Mouse (Mus musculus) gastrocnemius, adult 2 months (tissue): ENCODE measurements around the gene Btbd17. TPM values are rescaled to one million over a fixed set of nuclear protein-coding genes. Genes with fewer than 3 reads are reported as not detected.

Experiments used
- DNase-seq: peaks from one replicate; pipeline ENCODE4 v3.0.0; 2022
- H3K27ac ChIP-seq: fragments of 200-600 bp; 2 replicates; pipeline ENCODE4 v1.8.1; 2022; ENCODE audit warnings: mild to moderate bottlenecking
- H3K4me3 ChIP-seq: fragments of 200-600 bp; 2 replicates; pipeline ENCODE4 v1.8.1; 2022; ENCODE audit warnings: mild to moderate bottlenecking, moderate library complexity
- CTCF ChIP-seq: fragments of 200-600 bp; IDR thresholded peaks from 2 replicates; pipeline ENCODE4 v1.8.1; 2022; ENCODE audit warnings: antibody characterized with exemption, mild to moderate bottlenecking, moderate library complexity
- intact Hi-C: fragments of 180-260 bp; cut with DNase I; formaldehyde crosslinking; loops from one replicate; pipeline ENCODE4 v1.15.1; 2025
- total RNA-seq, 2 experiments: library from RNA; stranded (reverse); gene quantifications; 2 replicates each; pipeline ENCODE4 v1.2.3; 2021

Gene Btbd17
- total RNA-seq, 2 experiments from 2014 or later = not detected

DNA sequence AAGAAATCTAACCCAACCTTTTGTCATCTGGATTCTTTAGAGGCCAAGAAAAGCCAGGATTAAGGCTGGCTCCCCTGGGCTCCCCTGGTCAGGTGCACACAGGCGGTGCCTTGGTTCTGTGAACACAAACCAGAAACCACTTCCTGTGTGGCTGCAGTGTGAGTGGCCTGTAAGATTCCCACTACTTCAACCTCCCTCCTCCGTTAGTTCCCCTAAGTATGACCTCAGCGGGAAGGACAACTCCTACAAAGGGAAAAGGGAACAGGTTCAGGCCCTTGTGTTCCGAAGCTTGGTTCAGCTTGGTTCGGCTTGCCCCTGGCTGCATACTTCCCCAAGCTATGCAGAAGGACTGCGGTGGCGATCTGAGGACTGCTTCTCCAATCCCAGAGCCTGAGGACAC lies 22.4 kb upstream of the Btbd17 start:
- DNase-seq = no peak
- no peak for TF ChIP-seq CTCF
- Histone ChIP-seq H3K27ac (no peak overlapping the region; the same call in 1 of the 2 replicates), H3K4me3 (no peak overlapping the region)
- intact Hi-C loops = no loop called here

DNA sequence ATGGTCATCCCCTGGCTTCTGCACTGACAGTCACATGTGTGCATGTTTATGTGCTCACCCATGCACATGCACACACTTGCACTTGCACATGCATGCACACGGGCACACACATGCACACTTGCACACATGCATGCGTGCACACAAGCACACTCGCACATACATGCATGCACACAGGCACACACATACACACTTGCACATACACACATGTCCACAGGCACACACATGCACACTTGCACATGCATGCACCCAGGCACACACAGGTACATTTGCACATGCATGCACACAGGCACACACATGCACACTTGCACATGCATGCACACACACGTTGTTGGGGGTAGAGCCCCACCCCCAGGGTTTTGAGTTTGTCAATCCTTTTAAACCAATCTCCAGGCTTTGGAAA lies 21.2 kb upstream of the Btbd17 start:
- Histone ChIP-seq H3K4me3 (no peak overlapping the region), H3K27ac (no peak overlapping the region)
- DNase-seq = no peak
- no peak for TF ChIP-seq CTCF
- intact Hi-C loops = no loop called here

DNA sequence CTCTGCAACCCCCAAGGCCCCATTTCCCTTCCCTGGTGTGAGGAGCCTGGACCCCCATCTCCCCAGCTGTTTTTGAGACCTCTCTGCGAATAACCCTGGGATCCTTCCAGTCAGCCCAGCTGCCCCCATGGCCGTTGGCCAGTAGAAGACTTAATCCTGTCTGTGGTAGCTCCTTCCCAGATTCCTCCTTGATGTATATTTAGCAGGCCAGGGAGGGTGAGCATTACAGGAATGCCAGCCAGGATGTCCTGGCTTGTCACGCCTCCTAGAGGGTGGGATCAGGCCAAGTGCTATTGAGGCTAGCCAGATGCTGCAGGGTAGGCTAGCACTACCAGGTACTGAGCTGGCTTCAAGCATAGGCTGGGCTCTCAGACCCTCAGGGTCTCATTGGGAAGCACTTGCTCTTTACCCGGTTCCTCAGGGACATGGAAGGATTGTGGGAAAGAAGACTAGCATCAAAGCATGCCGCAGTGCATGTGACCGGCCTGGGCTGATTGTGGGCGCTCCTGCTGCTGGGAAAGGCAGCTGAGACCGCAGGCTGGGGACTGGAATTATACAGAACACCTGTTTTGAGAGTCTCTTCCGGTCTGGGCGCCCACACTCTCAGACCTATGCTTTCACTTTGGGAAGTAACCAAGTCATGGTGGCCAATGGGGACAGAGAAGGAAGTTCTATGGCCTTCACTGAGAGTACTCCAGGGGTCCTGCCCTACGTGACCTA lies 19.3 kb upstream of the Btbd17 start:
- Histone ChIP-seq H3K4me3 (no peak overlapping the region), H3K27ac (peak overlapping the region; percentile 52)
- no peak for TF ChIP-seq CTCF
- DNase-seq = peak; percentile 63
- intact Hi-C loops = no loop called here

DNA sequence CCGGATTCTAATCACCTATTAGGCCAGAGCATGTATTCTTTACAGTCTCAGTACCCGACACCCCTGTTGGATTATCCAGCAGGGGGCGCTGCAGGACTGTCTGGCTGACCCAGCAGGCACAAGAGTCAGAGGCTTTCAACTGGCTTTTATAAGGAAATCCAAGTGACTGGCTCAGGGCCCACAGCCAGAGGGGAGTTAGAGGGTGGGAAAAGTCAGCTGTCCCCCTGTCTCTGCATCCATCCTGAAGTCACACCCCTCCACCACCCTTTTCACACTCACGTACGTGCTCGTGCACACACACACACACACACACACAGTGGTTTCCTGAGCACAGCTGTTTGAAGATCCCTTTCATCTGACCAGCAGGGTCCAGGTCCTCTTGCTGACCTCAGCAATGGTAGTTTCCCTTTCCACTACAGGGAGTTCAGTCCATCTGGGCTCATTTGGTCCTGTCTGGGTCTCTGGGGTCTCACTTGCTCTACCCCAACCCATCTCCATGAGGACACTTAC lies 17.0 kb upstream of the Btbd17 start:
- DNase-seq = peak; percentile 93
- Histone ChIP-seq H3K27ac (peak overlapping the region; percentile 31; the same call in 1 of the 2 replicates), H3K4me3 (no peak overlapping the region)
- peak; percentile 97 for TF ChIP-seq CTCF
- intact Hi-C loops = loop anchor here (1.0 kb wide), 2 partner anchors 65 to 100 kb away; no protein-coding TSS in a partner anchor

DNA sequence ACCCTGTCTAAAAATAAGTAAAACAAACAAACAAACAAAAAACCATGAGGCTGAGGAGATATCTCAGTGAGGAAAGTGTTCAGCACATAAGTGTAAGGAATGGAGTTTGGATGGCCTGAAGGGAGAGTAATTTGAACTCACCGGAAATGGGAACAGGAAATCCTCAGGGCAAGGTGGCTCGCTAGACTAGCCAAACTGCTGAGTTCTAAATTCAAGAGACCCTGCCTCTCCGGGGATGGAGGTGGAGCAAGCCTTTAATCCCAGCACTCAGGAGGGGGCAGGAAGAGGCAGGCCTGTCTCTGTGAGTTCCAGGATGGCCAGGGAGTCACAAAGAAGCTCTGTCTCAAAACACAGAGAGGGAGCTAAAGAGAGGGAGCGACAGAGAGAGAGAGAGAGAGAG lies 14.6 kb upstream of the Btbd17 start:
- Histone ChIP-seq H3K4me3 (no peak overlapping the region), H3K27ac (no peak overlapping the region)
- intact Hi-C loops = no loop called here
- no peak for DNase-seq
- TF ChIP-seq CTCF = no peak

DNA sequence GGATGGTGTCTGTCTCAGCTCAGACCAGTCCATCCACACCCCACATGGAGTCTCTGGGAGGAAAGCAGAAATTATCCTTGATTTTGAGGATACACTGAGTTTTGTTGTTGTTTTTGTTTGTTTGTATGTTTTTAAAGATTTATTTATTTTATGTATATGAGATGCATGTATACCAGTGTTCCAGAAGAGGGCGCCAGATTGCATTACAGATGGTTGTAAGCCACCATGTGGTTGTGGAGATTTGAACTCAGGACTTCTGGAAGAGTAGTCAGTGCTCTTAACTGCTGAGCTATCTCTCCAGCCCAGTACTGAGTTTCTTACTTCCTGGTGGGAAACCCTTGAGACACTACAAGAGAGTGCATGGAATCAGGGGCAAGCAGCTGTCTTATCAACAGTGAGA lies 13.6 kb upstream of the Btbd17 start:
- Histone ChIP-seq H3K27ac (no peak overlapping the region), H3K4me3 (no peak overlapping the region)
- peak; percentile 58 for TF ChIP-seq CTCF
- intact Hi-C loops = no loop called here
- no peak for DNase-seq

DNA sequence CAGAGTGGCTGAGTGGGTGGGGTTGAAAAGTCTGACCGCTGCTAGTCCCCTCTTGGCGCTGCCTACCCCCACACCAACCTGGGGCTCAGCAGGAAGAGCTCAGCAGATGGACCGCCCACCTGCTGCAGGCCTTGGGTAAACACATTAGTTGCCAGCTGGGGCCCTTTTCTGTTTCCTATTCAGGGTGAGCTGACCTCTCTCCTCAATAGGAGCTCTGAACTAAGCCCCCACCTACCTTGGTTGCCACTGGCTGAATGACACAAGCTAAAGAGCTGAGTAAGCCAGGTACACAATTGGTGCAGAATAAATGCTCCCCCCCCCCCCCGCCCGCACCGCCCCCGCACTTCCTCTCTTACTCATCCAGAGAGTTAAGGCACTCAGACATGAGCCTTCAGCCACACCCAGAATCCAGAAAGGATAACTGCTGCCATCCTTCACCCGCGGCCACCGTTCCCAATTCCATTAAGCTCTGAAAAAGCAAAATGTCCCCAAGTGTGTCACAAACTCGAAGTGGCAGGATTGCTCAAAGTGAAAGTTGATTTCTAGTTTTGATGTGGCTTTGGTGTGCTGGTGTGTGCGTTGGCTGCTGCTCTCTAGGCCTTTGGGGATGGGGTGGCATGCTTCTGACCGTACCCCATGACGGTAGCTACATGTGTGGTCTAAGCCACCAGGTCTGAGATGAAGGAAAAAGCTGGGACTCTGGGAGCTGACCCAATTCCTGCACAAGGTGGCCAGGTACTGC lies 12.1 kb upstream of the Btbd17 start:
- DNase-seq = no peak
- no peak overlapping the region for H3K4me3 ChIP-seq
- intact Hi-C loops = no loop called here
- H3K27ac ChIP-seq = no peak overlapping the region
- no peak for TF ChIP-seq CTCF

DNA sequence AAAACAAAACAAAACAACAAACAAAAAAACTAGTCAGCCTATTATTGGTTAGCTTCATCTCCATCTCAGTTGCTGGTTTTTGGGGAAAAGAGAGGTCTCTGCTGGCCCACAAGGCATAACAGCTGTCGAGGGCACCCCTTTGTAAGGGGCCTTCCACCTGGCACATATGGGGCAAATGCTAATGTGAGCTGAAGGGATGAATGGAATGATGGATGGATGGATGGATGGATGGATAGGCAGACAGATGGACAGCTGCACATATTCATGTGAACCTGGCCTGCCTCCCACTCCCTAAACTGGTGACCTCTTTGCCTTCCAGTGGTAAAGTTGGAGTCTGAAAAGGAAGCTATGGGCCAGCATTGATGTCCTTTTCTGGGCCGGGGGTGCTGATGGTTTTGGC lies 11.3 kb upstream of the Btbd17 start:
- H3K4me3 ChIP-seq = no peak overlapping the region
- no peak for TF ChIP-seq CTCF
- intact Hi-C loops = no loop called here

DNA sequence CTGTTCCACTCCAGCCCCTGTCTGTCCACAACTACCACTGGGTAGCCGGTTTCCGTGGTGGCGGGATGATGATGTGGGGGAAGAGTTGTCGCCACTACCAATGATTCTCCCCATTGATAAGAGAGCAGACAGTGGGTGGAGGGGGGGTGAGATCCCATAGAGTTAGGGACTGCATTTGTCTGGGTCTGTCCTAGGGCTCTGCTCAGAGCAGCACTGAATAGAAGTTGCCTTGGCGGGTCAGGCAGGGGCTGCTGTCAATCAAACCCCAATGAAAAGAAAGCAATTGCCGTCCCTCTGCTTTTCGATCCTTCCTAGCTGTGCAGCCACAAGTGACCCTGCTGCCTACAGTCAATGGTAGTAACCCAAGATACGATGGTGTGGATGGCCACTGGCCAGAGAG lies 8.2 kb upstream of the Btbd17 start:
- no peak for DNase-seq
- Histone ChIP-seq H3K27ac (no peak overlapping the region), H3K4me3 (no peak overlapping the region)
- intact Hi-C loops = no loop called here
- no peak for TF ChIP-seq CTCF

More for the DNA sequence above, 11.3 kb upstream of the Btbd17 start:
- no peak for DNase-seq
- H3K27ac ChIP-seq = no peak overlapping the region

DNA sequence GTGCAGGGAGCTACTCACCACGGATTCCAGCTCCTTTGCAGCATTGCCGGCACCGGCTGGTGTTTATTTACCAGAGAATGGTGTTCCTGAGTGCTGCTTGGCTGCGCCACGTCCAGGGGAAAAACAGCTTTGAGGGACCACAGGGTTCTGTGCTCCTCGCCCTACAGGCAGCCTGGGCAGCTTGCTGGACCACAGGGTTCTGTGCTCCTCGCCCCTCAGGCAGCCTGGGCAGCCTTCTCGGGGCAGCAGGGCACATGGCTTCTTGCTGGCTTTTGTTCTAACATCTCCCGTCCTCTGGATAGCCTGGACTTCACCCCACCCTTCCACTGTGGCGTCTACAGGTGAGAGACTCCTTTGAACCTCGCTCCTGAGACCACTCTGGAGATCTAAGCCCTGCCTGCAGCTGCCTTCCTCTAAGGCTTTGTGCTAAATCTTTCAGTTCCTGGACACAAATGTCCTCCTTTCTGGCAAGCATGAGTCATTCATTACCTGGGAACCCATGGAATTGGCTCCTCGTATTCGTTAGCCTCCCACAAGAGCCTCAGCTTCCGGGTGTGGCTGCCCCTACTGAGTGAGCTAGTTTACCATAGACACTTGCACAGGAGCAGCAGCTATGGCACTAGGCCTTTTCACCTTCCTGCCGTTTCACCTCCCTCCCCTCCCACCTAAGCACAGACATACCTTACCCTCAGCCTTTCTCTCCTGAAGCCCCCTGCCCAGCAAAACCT lies 7.0 kb upstream of the Btbd17 start:
- no peak for TF ChIP-seq CTCF
- intact Hi-C loops = no loop called here
- no peak for DNase-seq
- Histone ChIP-seq H3K4me3 (no peak overlapping the region), H3K27ac (no peak overlapping the region)

DNA sequence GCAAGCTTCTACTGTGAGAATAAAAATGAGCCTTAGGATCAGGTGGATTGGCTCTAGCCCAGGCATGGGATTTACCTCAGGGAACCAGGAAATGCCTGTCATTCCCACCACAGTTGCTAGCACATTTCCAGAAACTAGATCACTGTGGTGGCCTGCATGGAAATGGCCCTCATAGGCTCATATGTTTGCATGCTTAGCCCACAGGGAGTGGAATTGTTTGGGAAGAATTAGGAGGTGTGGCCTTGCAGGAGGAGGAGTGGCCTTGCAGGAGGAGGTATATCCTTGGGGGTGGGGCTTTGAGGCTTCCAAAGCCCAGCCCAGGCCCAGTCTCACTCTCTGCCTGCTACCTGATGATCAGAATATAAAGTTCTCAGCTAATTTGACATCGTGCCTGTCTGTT lies 6.2 kb upstream of the Btbd17 start:
- no peak for TF ChIP-seq CTCF
- H3K4me3 ChIP-seq = no peak overlapping the region
- H3K27ac ChIP-seq = no peak overlapping the region
- DNase-seq = no peak
- intact Hi-C loops = no loop called here

DNA sequence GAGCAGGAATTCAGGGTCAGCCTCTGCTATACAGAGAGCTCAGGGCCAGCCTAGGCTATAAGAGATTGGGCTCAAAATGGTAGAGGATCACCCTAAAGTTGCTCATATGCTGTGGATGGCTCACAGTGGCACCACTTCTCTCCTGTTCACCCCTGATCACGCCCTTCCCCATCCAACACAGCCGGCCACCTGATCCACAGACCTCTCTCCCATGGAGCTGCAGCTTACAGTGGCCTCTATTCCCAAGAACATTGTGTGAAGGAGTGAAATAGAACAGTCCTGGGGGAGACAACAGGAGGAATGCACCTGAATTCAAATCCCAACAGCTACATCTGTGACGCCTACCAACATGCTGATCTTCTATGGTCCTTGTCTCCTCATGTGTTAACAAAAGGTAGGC lies 2.9 kb upstream of the Btbd17 start, which contains the start of gene Gpr142:
TSS of gene Gpr142 (plus strand) at position 301 of the 400 bp plus-strand sequence.
- Histone ChIP-seq H3K4me3 (no peak within 1 kb of the TSS), H3K27ac (no peak within 1 kb of the TSS)
- no peak for TF ChIP-seq CTCF
- no peak for DNase-seq
- intact Hi-C loops = no loop called here

DNA sequence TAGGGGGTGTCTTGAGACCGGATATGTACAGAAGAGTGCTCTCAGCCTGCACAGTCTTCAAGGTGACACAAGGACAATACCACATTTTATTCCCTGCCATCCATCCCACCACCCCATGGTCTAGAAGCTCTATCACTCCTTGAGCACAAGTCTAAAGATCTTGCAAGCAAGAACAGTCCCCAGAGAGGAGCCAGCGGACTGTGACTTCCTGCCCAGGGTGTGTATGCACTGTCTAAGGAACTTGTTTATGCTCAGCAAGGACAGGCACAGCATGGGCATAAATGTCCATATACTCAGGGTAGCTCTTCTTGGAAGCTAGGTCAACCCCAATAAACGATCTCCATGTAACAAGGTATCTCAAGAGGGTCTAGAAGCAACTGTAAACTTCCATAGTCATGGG lies 2.2 kb upstream of the Btbd17 start:
- intact Hi-C loops = no loop called here
- Histone ChIP-seq H3K27ac (no peak overlapping the region), H3K4me3 (no peak overlapping the region)
- no peak for DNase-seq
- no peak for TF ChIP-seq CTCF
